Mouse (Mus musculus): Measurements from ENCODE around the gene Sema6c. TPM values are rescaled to one million over a fixed set of nuclear protein-coding genes. Genes with fewer than 3 reads are reported as not detected.

Gene Sema6c
- polyA plus RNA-seq, 1 experiment from 2014 or later, result 1.7 TPM

- peak within 1 kb of the TSS; percentile 57 for H3K4me3 ChIP-seq (ENCODE audit: low read depth, low read length)
- TF ChIP-seq EP300 (optimal IDR thresholded peaks at IDR 0.05) (peak; percentile 82), CTCF (IDR thresholded peaks at IDR 0.05; ENCODE audit: low read depth) (peak; percentile 90)
- ATAC-seq (ENCODE audit: low FRiP score, low TSS enrichment) (peak; percentile 89), DNase-seq (ENCODE audit: low spot score) (peak; percentile 97)
- peak within 1 kb of the TSS; percentile 98 for H3K27ac ChIP-seq (replicated peaks)
- H3K4me1 ChIP-seq (replicated peaks; ENCODE audit: control insufficient read depth, insufficient read depth), result peaks cover 2% of the 10 kb centered on the region; the same call in 1 of the 2 replicates
- no peaks in the 10 kb centered on the region for H3K9me3 ChIP-seq (ENCODE audit: control insufficient read depth, low read length)
- no peaks in the 10 kb centered on the region for H3K27me3 ChIP-seq (ENCODE audit: control insufficient read depth, insufficient read depth, low read length)
- peaks cover 5% of the 10 kb centered on the region; the same call in 1 of the 2 replicates for H3K36me3 ChIP-seq (ENCODE audit: control insufficient read depth, insufficient read depth, low read length)
- peak within 1 kb of the TSS; percentile 80 for H3K9ac ChIP-seq (ENCODE audit: low read length)
- WGBS, result 0% methylated on average over 51 of the region's 56 CpGs
- peak within 1 kb of the TSS; percentile 65 for H3K4me2 ChIP-seq (replicated peaks; ENCODE audit: low read depth)
These were observed 57.2 kb downstream of the Sema6c start, which contains the start of gene Gabpb2 for GRCm38 (mm10) chr3:95217255-95218134. Gene Gabpb2 (minus strand): TSS chr3:95217916.

GRCm38 (mm10) chr3:95218466-95219137, 58.3 kb downstream of the Sema6c start:
- Histone ChIP-seq H3K4me3 (ENCODE audit: low read depth, low read length) (peak overlapping the region; percentile 57; the same call in 1 of the 2 replicates), H3K4me2 (replicated peaks; ENCODE audit: low read depth) (peak overlapping the region; percentile 65), H3K9ac (ENCODE audit: low read length) (0 out of 2 replicates have a peak overlapping the region, but pooled peaks have one; percentile 80), H3K4me1 (replicated peaks; ENCODE audit: control insufficient read depth, insufficient read depth) (peaks cover 2% of the 10 kb centered on the region; the same call in 1 of the 2 replicates), H3K27ac (replicated peaks) (peak overlapping the region; percentile 98), H3K27me3 (ENCODE audit: control insufficient read depth, insufficient read depth, low read length) (no peaks in the 10 kb centered on the region), H3K36me3 (ENCODE audit: control insufficient read depth, insufficient read depth, low read length) (peaks cover 8% of the 10 kb centered on the region; the same call in 1 of the 2 replicates), H3K9me3 (ENCODE audit: control insufficient read depth, low read length) (no peaks in the 10 kb centered on the region)
- no peak for DNase-seq (ENCODE audit: low spot score)
- 75% methylated on average over 6 of the region's 6 CpGs for WGBS
- TF ChIP-seq CTCF (IDR thresholded peaks at IDR 0.05; ENCODE audit: low read depth) (peak; percentile 18; the same call in 1 of the 2 replicates), EP300 (optimal IDR thresholded peaks at IDR 0.05) (no peak)
- no peak for ATAC-seq (ENCODE audit: low FRiP score, low TSS enrichment)

GRCm38 (mm10) chr3:95223041-95223440, 62.8 kb downstream of the Sema6c start:
- Histone ChIP-seq H3K9ac (ENCODE audit: low read length) (no peak overlapping the region), H3K4me1 (replicated peaks; ENCODE audit: control insufficient read depth, insufficient read depth) (no peaks in the 10 kb centered on the region), H3K4me3 (ENCODE audit: low read depth, low read length) (no peak overlapping the region), H3K9me3 (ENCODE audit: control insufficient read depth, low read length) (no peaks in the 10 kb centered on the region), H3K27me3 (ENCODE audit: control insufficient read depth, insufficient read depth, low read length) (no peaks in the 10 kb centered on the region), H3K36me3 (ENCODE audit: control insufficient read depth, insufficient read depth, low read length) (peaks cover 6% of the 10 kb centered on the region; the same call in 1 of the 2 replicates), H3K27ac (replicated peaks) (no peak overlapping the region), H3K4me2 (replicated peaks; ENCODE audit: low read depth) (no peak overlapping the region)
- no peak for TF ChIP-seq EP300 (optimal IDR thresholded peaks at IDR 0.05)
- no peak for TF ChIP-seq CTCF (IDR thresholded peaks at IDR 0.05; ENCODE audit: low read depth)
- ATAC-seq (ENCODE audit: low FRiP score, low TSS enrichment) (no peak), DNase-seq (ENCODE audit: low spot score) (no peak)
- WGBS, result 75% methylated on average over 2 of the region's 2 CpGs

Small RNA genes within 50 kb of the gene (microRNA-seq; reads per million reads assigned to microRNA genes)
- gene Mir8099-1, result not detected

Other genes with a start within 250 kb of the Sema6c start
- gene Selenbp1, start 227.4 kb upstream of the Sema6c start, polyA plus RNA-seq (2015; fragmentation: Nextera tagmentation; extraction: Ambion mirVana), result 65.9 and 71.9 TPM in 2 replicates
- gene Rfx5, start 206.4 kb upstream of the Sema6c start, polyA plus RNA-seq (2015; fragmentation: Nextera tagmentation; extraction: Ambion mirVana), result 3.0 and 3.2 TPM in 2 replicates
- gene Pi4kb, start 185.7 kb upstream of the Sema6c start, polyA plus RNA-seq (2015; fragmentation: Nextera tagmentation; extraction: Ambion mirVana), result 10.0 and 11.2 TPM in 2 replicates
- gene Zfp687, start 145.0 kb upstream of the Sema6c start, polyA plus RNA-seq (2015; fragmentation: Nextera tagmentation; extraction: Ambion mirVana), result 8.2 and 10.0 TPM in 2 replicates
- gene Psmd4, start 117.8 kb upstream of the Sema6c start, polyA plus RNA-seq (2015; fragmentation: Nextera tagmentation; extraction: Ambion mirVana), result 171 and 175 TPM in 2 replicates
- gene Pip5k1a, start 53.5 kb upstream of the Sema6c start, polyA plus RNA-seq (2015; fragmentation: Nextera tagmentation; extraction: Ambion mirVana), result 15.7 and 17.8 TPM in 2 replicates
- gene Vps72, start 49.4 kb upstream of the Sema6c start, polyA plus RNA-seq (2015; fragmentation: Nextera tagmentation; extraction: Ambion mirVana), result 60.8 and 65.9 TPM in 2 replicates
- gene Tmod4, start 36.0 kb upstream of the Sema6c start, polyA plus RNA-seq (2015; fragmentation: Nextera tagmentation; extraction: Ambion mirVana), result 0.70 and 1.0 TPM in 2 replicates
- gene Scnm1, start 26.4 kb upstream of the Sema6c start, polyA plus RNA-seq (2015; fragmentation: Nextera tagmentation; extraction: Ambion mirVana), result 39.5 and 42.9 TPM in 2 replicates
- 9.6 and 10.1 TPM in 2 replicates for gene Lysmd1, start 26.4 kb upstream of the Sema6c start, polyA plus RNA-seq (2015; fragmentation: Nextera tagmentation; extraction: Ambion mirVana)
- gene Tnfaip8l2, start 18.1 kb upstream of the Sema6c start, polyA plus RNA-seq (2015; fragmentation: Nextera tagmentation; extraction: Ambion mirVana), result 5.0 and 5.3 TPM in 2 replicates
- 3.3 and 3.4 TPM in 2 replicates for gene Gabpb2, start 57.5 kb downstream of the Sema6c start, polyA plus RNA-seq (2015; fragmentation: Nextera tagmentation; extraction: Ambion mirVana)
- gene Cdc42se1, start 68.3 kb downstream of the Sema6c start, polyA plus RNA-seq (2015; fragmentation: Nextera tagmentation; extraction: Ambion mirVana), result 88.1 and 99.4 TPM in 2 replicates
- 11.0 and 11.8 TPM in 2 replicates for gene Mllt11, start 71.7 kb downstream of the Sema6c start, polyA plus RNA-seq (2015; fragmentation: Nextera tagmentation; extraction: Ambion mirVana)
- gene Gm128, start 81.1 kb downstream of the Sema6c start, polyA plus RNA-seq (2015; fragmentation: Nextera tagmentation; extraction: Ambion mirVana), result 0.21 and 0.38 TPM in 2 replicates
- 16.6 and 16.8 TPM in 2 replicates for gene Bnipl, start 90.7 kb downstream of the Sema6c start, polyA plus RNA-seq (2015; fragmentation: Nextera tagmentation; extraction: Ambion mirVana)
- 55.9 and 64.1 TPM in 2 replicates for gene Mindy1, start 120.9 kb downstream of the Sema6c start, polyA plus RNA-seq (2015; fragmentation: Nextera tagmentation; extraction: Ambion mirVana)
- 10.1 and 11.7 TPM in 2 replicates for gene Prune1, start 121.6 kb downstream of the Sema6c start, polyA plus RNA-seq (2015; fragmentation: Nextera tagmentation; extraction: Ambion mirVana)
- 57.2 and 63.1 TPM in 2 replicates for gene Anxa9, start 146.7 kb downstream of the Sema6c start, polyA plus RNA-seq (2015; fragmentation: Nextera tagmentation; extraction: Ambion mirVana)
- gene Cers2, start 154.3 kb downstream of the Sema6c start, polyA plus RNA-seq (2015; fragmentation: Nextera tagmentation; extraction: Ambion mirVana), result 75.0 and 80.3 TPM in 2 replicates
- 8.6 and 9.2 TPM in 2 replicates for gene Setdb1, start 196.7 kb downstream of the Sema6c start, polyA plus RNA-seq (2015; fragmentation: Nextera tagmentation; extraction: Ambion mirVana)
- gene 4930558C23Rik, start 242.4 kb downstream of the Sema6c start, polyA plus RNA-seq (2015; fragmentation: Nextera tagmentation; extraction: Ambion mirVana), result 0.13 and 0.15 TPM in 2 replicates

Data from stomach, postnatal 0 days (tissue).